Mouse (Mus musculus) brain, embryonic 14.5 days (tissue): ENCODE measurements around the gene Gm10153.

Experiments
- CTCF ChIP-seq: fragments of 200-500 bp; IDR thresholded peaks from 2 replicates; pipeline ENCODE4 v1.5.1; 2012; ENCODE audit warnings: inconsistent platforms, mild to moderate bottlenecking, moderate library complexity, borderline replicate concordance; ENCODE audit not compliant: insufficient read depth, insufficient read length; ENCODE audit errors: extremely low read depth
- POLR2A ChIP-seq: fragments of 200-500 bp; IDR thresholded peaks from 2 replicates; pipeline ENCODE4 v1.6.1; 2012; ENCODE audit warnings: mild to moderate bottlenecking, inconsistent platforms, borderline replicate concordance; ENCODE audit not compliant: poor library complexity, insufficient read depth, insufficient read length, severe bottlenecking; ENCODE audit errors: extremely low read depth

GRCm38 (mm10) chr7:142198748-142199147 lies 8.6 kb upstream of the Gm10153 start:
- no peak for TF ChIP-seq CTCF
- TF ChIP-seq POLR2A = no peak
